Mouse (Mus musculus) heart, postnatal 0 days (tissue): ENCODE measurements at regions not wholly inside any gene's neighbourhood (a gene's known extent, or its start where the extent isn't known, plus 50 kb on each side); places are given as distances from the start of the nearest gene placed in this dataset.
A peak's percentile ranks its signal among the peaks of the same experiment; 100 is the strongest.

Source experiments
- ATAC-seq: fragments of 200-750 bp; cut with Nextera tagmentation; 2 replicates; pipeline ENCODE4 v1.8.0; 2017; ENCODE audit warnings: low read depth, moderate number of reproducible peaks, moderate library complexity; ENCODE audit not compliant: insufficient read depth
- DNase-seq: peaks from one replicate; pipeline ENCODE4 v3.0.0-alpha.2; 2016; ENCODE audit warnings: low spot score
- H3K27ac ChIP-seq: fragments of 300-500 bp; sonication (generic); 2 replicates; pipeline ENCODE4 v1.5.1; 2014; ENCODE audit warnings: low read depth, mild to moderate bottlenecking
- H3K27me3 ChIP-seq: fragments of 300-500 bp; sonication (generic); 2 replicates; pipeline ENCODE4 v1.6.1; 2014; ENCODE audit warnings: low read length, mixed read lengths; ENCODE audit not compliant: control insufficient read depth, insufficient read depth
- H3K36me3 ChIP-seq: fragments of 300-500 bp; sonication (generic); replicated peaks from 2 replicates; pipeline ENCODE4 v1.6.1; 2014; ENCODE audit warnings: low read length, mixed read lengths; ENCODE audit not compliant: control insufficient read depth, insufficient read depth
- H3K4me1 ChIP-seq: fragments of 300-500 bp; sonication (generic); 2 replicates; pipeline ENCODE4 v1.6.1; 2014; ENCODE audit warnings: antibody characterized with exemption; ENCODE audit not compliant: control insufficient read depth, insufficient read depth
- H3K4me2 ChIP-seq: fragments of 300-500 bp; sonication (generic); 2 replicates; pipeline ENCODE4 v1.6.1; 2014; ENCODE audit warnings: low read depth, mild to moderate bottlenecking, low read length, moderate library complexity
- H3K4me3 ChIP-seq: fragments of 300-500 bp; sonication (generic); 2 replicates; pipeline ENCODE4 v1.5.1; 2014; ENCODE audit warnings: low read depth, low read length
- H3K9ac ChIP-seq: fragments of 300-500 bp; sonication (generic); replicated peaks from 2 replicates; pipeline ENCODE4 v1.6.1; 2014; ENCODE audit warnings: low read depth, low read length, mixed read lengths
- H3K9me3 ChIP-seq: fragments of 300-500 bp; sonication (generic); replicated peaks from 2 replicates; pipeline ENCODE4 v1.6.1; 2016; ENCODE audit warnings: low read length; ENCODE audit not compliant: control insufficient read depth
- CTCF ChIP-seq: IDR thresholded peaks from 2 replicates; pipeline ENCODE4 v1.5.1; 2016; ENCODE audit warnings: antibody characterized with exemption, control low read depth, low read depth
- EP300 ChIP-seq: IDR thresholded peaks from 2 replicates; pipeline ENCODE4 v1.6.1; 2016; ENCODE audit warnings: antibody characterized with exemption, low read depth
- WGBS: fragments of 180-500 bp; shearing (Covaris S2); extraction: QIAGEN DNeasy Blood & Tissue Kit; methylation state at CpG from one replicate; pipeline ENCODE4 v1.1.7; 2014; 5-methylcytosine and 5-hydroxymethylcytosine counted together

- H3K4me2 ChIP-seq, result no peak overlapping the region
- no peak overlapping the region for H3K27ac ChIP-seq
- no peaks in the 10 kb centered on the region for H3K9me3 ChIP-seq
- ATAC-seq (no peak), DNase-seq (no peak)
- H3K9ac ChIP-seq, result no peak overlapping the region
- TF ChIP-seq EP300 (no peak), CTCF (0 out of 2 replicates have a peak, but pooled peaks have one; percentile 3)
- no peaks in the 10 kb centered on the region for H3K36me3 ChIP-seq
- no peaks in the 10 kb centered on the region for H3K4me1 ChIP-seq
- 72% methylated on average over 2 of the region's 2 CpGs for WGBS
- no peak overlapping the region for H3K4me3 ChIP-seq
- no peaks in the 10 kb centered on the region for H3K27me3 ChIP-seq
These were observed 428.2 kb downstream of the Nuf2 start for GRCm38 (mm10) chr1:169103113-169103512.

- TF ChIP-seq EP300 (no peak), CTCF (no peak)
- H3K27ac ChIP-seq, result no peak overlapping the region
- WGBS, result 35% methylated on average over 5 of the region's 5 CpGs
- no peaks in the 10 kb centered on the region for H3K9me3 ChIP-seq
- DNase-seq, result peak; percentile 8
- H3K4me3 ChIP-seq, result no peak overlapping the region
- H3K9ac ChIP-seq, result no peak overlapping the region
- H3K4me1 ChIP-seq, result no peaks in the 10 kb centered on the region
- ATAC-seq, result peak; percentile 41; the same call in 1 of the 2 replicates
- H3K27me3 ChIP-seq, result no peaks in the 10 kb centered on the region
- H3K4me2 ChIP-seq, result no peak overlapping the region
- no peaks in the 10 kb centered on the region for H3K36me3 ChIP-seq
These were observed 432.0 kb downstream of the Nuf2 start for GRCm38 (mm10) chr1:169099221-169099620.

- Histone ChIP-seq H3K9ac (no peak overlapping the region), H3K9me3 (no peaks in the 10 kb centered on the region), H3K27ac (no peak overlapping the region), H3K36me3 (no peaks in the 10 kb centered on the region), H3K4me1 (no peaks in the 10 kb centered on the region), H3K27me3 (no peaks in the 10 kb centered on the region), H3K4me3 (no peak overlapping the region), H3K4me2 (peak overlapping the region; percentile 24; the same call in 1 of the 2 replicates)
- DNase-seq (no peak), ATAC-seq (no peak)
- 33% methylated on average over 5 of the region's 5 CpGs for WGBS
- TF ChIP-seq CTCF (no peak), EP300 (no peak)
These were observed 434.5 kb downstream of the Nuf2 start for GRCm38 (mm10) chr1:169096737-169097136.

- H3K36me3 ChIP-seq, result no peaks in the 10 kb centered on the region
- no peak overlapping the region for H3K9ac ChIP-seq
- no peaks in the 10 kb centered on the region for H3K27me3 ChIP-seq
- DNase-seq (no peak), ATAC-seq (no peak)
- no peak overlapping the region for H3K27ac ChIP-seq
- H3K4me1 ChIP-seq, result no peaks in the 10 kb centered on the region
- H3K9me3 ChIP-seq, result no peaks in the 10 kb centered on the region
- H3K4me3 ChIP-seq, result no peak overlapping the region
- H3K4me2 ChIP-seq, result no peak overlapping the region
- no peak for TF ChIP-seq EP300
- 0 out of 2 replicates have a peak, but pooled peaks have one; percentile 4 for TF ChIP-seq CTCF
- WGBS, result 31% methylated on average over 3 of the region's 3 CpGs
These were observed 437.5 kb downstream of the Nuf2 start for GRCm38 (mm10) chr1:169093602-169094354.

- no peaks in the 10 kb centered on the region for H3K4me1 ChIP-seq
- ATAC-seq, result no peak
- H3K9ac ChIP-seq, result no peak overlapping the region
- 53% methylated on average over 3 of the region's 3 CpGs for WGBS
- no peak overlapping the region for H3K4me3 ChIP-seq
- no peak overlapping the region for H3K4me2 ChIP-seq
- no peak for TF ChIP-seq CTCF
- no peak for TF ChIP-seq EP300
- no peaks in the 10 kb centered on the region for H3K9me3 ChIP-seq
- H3K27ac ChIP-seq, result no peak overlapping the region
- no peak for DNase-seq
- no peaks in the 10 kb centered on the region for H3K27me3 ChIP-seq
- no peaks in the 10 kb centered on the region for H3K36me3 ChIP-seq
These were observed 445.2 kb downstream of the Nuf2 start for GRCm38 (mm10) chr1:169086032-169086431.

GRCm38 (mm10) chr1:169080686-169081085 is 450.6 kb downstream of the Nuf2 start:
- H3K4me3 ChIP-seq, result no peak overlapping the region
- no peaks in the 10 kb centered on the region for H3K36me3 ChIP-seq
- ATAC-seq, result no peak
- H3K27ac ChIP-seq, result no peak overlapping the region
- WGBS, result 84% methylated on average over 1 of the region's 1 CpGs
- TF ChIP-seq CTCF (no peak), EP300 (no peak)
- no peak overlapping the region for H3K9ac ChIP-seq
- no peaks in the 10 kb centered on the region for H3K9me3 ChIP-seq
- DNase-seq, result no peak
- H3K4me1 ChIP-seq, result no peaks in the 10 kb centered on the region
- no peak overlapping the region for H3K4me2 ChIP-seq
- H3K27me3 ChIP-seq, result no peaks in the 10 kb centered on the region
